Mouse (Mus musculus) midbrain, embryonic 12.5 days (tissue): ENCODE data around the gene Arid2. TPM values are rescaled to one million over a fixed set of nuclear protein-coding genes. Genes with fewer than 3 reads are reported as not detected.

Source experiments
- ATAC-seq: fragments of 200-750 bp; cut with Nextera tagmentation; 2 replicates; pipeline ENCODE4 v1.8.0; 2017; ENCODE audit warnings: low read depth, moderate TSS enrichment, moderate library complexity; ENCODE audit not compliant: low FRiP score
- H3K27ac ChIP-seq: fragments of 300-500 bp; sonication (generic); replicated peaks from 2 replicates; pipeline ENCODE4 v1.5.1; 2016; ENCODE audit warnings: mild to moderate bottlenecking
- H3K27me3 ChIP-seq: fragments of 300-500 bp; sonication (generic); 2 replicates; pipeline ENCODE4 v1.6.1; 2016; ENCODE audit warnings: mild to moderate bottlenecking
- H3K36me3 ChIP-seq: fragments of 300-500 bp; sonication (generic); 2 replicates; pipeline ENCODE4 v1.6.1; 2016
- H3K4me1 ChIP-seq: fragments of 300-500 bp; sonication (generic); 2 replicates; pipeline ENCODE4 v1.6.1; 2016
- H3K4me2 ChIP-seq: fragments of 300-500 bp; sonication (generic); replicated peaks from 2 replicates; pipeline ENCODE4 v1.6.1; 2016; ENCODE audit warnings: mild to moderate bottlenecking, moderate library complexity
- H3K4me3 ChIP-seq: fragments of 300-500 bp; sonication (generic); 2 replicates; pipeline ENCODE4 v1.5.1; 2016; ENCODE audit warnings: mild to moderate bottlenecking
- H3K9ac ChIP-seq: fragments of 300-500 bp; sonication (generic); replicated peaks from 2 replicates; pipeline ENCODE4 v1.6.1; 2016; ENCODE audit warnings: mild to moderate bottlenecking, moderate library complexity
- H3K9me3 ChIP-seq: fragments of 300-500 bp; sonication (generic); 2 replicates; pipeline ENCODE4 v1.6.1; 2016; ENCODE audit warnings: mild to moderate bottlenecking
- WGBS: fragments of 180-500 bp; shearing (Covaris S2); methylation state at CpG from one replicate; pipeline ENCODE4 v1.1.7; 2016; 5-methylcytosine and 5-hydroxymethylcytosine counted together
- polyA plus RNA-seq: library from polyadenylated mRNA; unstranded; fragments of >200 nt; fragmentation: Nextera tagmentation; extraction: Ambion mirVana; gene quantifications from 2 replicates; pipeline ENCODE4 v1.2.1, GENCODE M21; 2016

The Arid2 gene
- polyA plus RNA-seq, 1 experiment from 2014 or later = 35.1 TPM

- H3K9me3 ChIP-seq = no peaks in the 10 kb centered on the region
- no peaks in the 10 kb centered on the region for H3K27me3 ChIP-seq
- peaks cover 8% of the 10 kb centered on the region; the same call in 1 of the 2 replicates for H3K4me1 ChIP-seq
- H3K9ac ChIP-seq = no peak overlapping the region
- 0 out of 2 replicates have a peak, but pooled peaks have one; percentile 23 for ATAC-seq
- no peak overlapping the region for H3K4me2 ChIP-seq
- WGBS = 88% methylated on average over 11 of the region's 11 CpGs
- peaks cover 47% of the 10 kb centered on the region for H3K36me3 ChIP-seq
- no peak overlapping the region for H3K4me3 ChIP-seq
- no peak overlapping the region for H3K27ac ChIP-seq
Measured at GRCm38 (mm10) chr15:96272356-96272755, 15.0 kb upstream of the Arid2 start.

GRCm38 (mm10) chr15:96274341-96274740 is 13.0 kb upstream of the Arid2 start:
- no peaks in the 10 kb centered on the region for H3K27me3 ChIP-seq
- H3K9ac ChIP-seq = no peak overlapping the region
- H3K36me3 ChIP-seq = peaks cover 44% of the 10 kb centered on the region
- H3K4me2 ChIP-seq = no peak overlapping the region
- no peak for ATAC-seq
- H3K4me3 ChIP-seq = no peak overlapping the region
- no peak overlapping the region for H3K27ac ChIP-seq
- peaks cover 8% of the 10 kb centered on the region; the same call in 1 of the 2 replicates for H3K4me1 ChIP-seq
- WGBS = 96% methylated on average over 2 of the region's 2 CpGs
- no peaks in the 10 kb centered on the region for H3K9me3 ChIP-seq

GRCm38 (mm10) chr15:96275198-96275597 is 12.1 kb upstream of the Arid2 start:
- no peaks in the 10 kb centered on the region for H3K9me3 ChIP-seq
- no peak overlapping the region for H3K27ac ChIP-seq
- H3K4me1 ChIP-seq = peaks cover 8% of the 10 kb centered on the region; the same call in 1 of the 2 replicates
- no peak overlapping the region for H3K9ac ChIP-seq
- no peak overlapping the region for H3K4me2 ChIP-seq
- WGBS = 84% methylated on average over 2 of the region's 2 CpGs
- H3K36me3 ChIP-seq = peaks cover 48% of the 10 kb centered on the region
- no peak overlapping the region for H3K4me3 ChIP-seq
- no peaks in the 10 kb centered on the region for H3K27me3 ChIP-seq
- ATAC-seq = no peak

- H3K27me3 ChIP-seq = no peaks in the 10 kb centered on the region
- H3K36me3 ChIP-seq = peaks cover 55% of the 10 kb centered on the region
- H3K4me3 ChIP-seq = no peak overlapping the region
- H3K9ac ChIP-seq = no peak overlapping the region
- no peak for ATAC-seq
- H3K4me1 ChIP-seq = peaks cover 9% of the 10 kb centered on the region; the same call in 1 of the 2 replicates
- H3K9me3 ChIP-seq = no peaks in the 10 kb centered on the region
- H3K27ac ChIP-seq = no peak overlapping the region
- no peak overlapping the region for H3K4me2 ChIP-seq
- 93% methylated on average over 9 of the region's 9 CpGs for WGBS
Measured at GRCm38 (mm10) chr15:96275810-96276493, 11.4 kb upstream of the Arid2 start.

DNA sequence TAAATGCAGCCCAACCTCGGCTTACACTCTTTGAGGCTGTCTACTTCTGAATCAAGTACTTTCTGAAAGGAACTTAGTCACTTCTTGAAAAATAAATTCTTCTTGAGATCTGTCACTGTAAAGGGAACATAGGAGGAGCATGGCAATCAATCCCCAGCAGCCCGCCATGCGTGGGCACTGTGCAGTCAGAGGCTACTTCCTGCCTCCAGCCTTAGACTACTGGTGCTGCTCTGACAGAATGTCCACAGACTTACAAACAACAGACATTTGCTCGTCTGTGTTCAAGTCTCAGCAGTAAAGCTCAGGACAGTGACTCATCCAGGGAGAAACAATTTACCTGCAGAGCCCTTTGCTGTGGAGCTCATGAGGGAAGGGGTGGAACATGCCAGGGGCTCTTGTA is 10.3 kb upstream of the Arid2 start:
- no peak for ATAC-seq
- peaks cover 61% of the 10 kb centered on the region for H3K36me3 ChIP-seq
- no peak overlapping the region for H3K4me2 ChIP-seq
- H3K27me3 ChIP-seq = no peaks in the 10 kb centered on the region
- no peaks in the 10 kb centered on the region for H3K9me3 ChIP-seq
- no peak overlapping the region for H3K9ac ChIP-seq
- 86% methylated on average over 4 of the region's 4 CpGs for WGBS
- H3K27ac ChIP-seq = no peak overlapping the region
- peaks cover 16% of the 10 kb centered on the region for H3K4me1 ChIP-seq
- no peak overlapping the region for H3K4me3 ChIP-seq

- whole genome bisulfite sequencing = 87% methylated on average over 5 of the region's 5 CpGs
Measured at GRCm38 (mm10) chr15:96281236-96281635, 6.1 kb upstream of the Arid2 start.

GRCm38 (mm10) chr15:96283141-96283540 is 4.2 kb upstream of the Arid2 start:
- peak overlapping the region; percentile 94 for H3K4me3 ChIP-seq
- H3K27ac ChIP-seq = no peak overlapping the region
- H3K27me3 ChIP-seq = no peaks in the 10 kb centered on the region
- 67% methylated on average over 8 of the region's 8 CpGs for WGBS
- H3K9me3 ChIP-seq = no peaks in the 10 kb centered on the region
- peak overlapping the region; percentile 82 for H3K4me2 ChIP-seq
- H3K4me1 ChIP-seq = peaks cover 19% of the 10 kb centered on the region
- H3K36me3 ChIP-seq = peaks cover 29% of the 10 kb centered on the region
- no peak for ATAC-seq
- H3K9ac ChIP-seq = no peak overlapping the region

More at GRCm38 (mm10) chr15:96281236-96281635, 6.1 kb upstream of the Arid2 start:
- Histone ChIP-seq H3K4me3 (no peak overlapping the region), H3K4me1 (peaks cover 19% of the 10 kb centered on the region), H3K36me3 (peaks cover 44% of the 10 kb centered on the region), H3K4me2 (no peak overlapping the region), H3K9me3 (no peaks in the 10 kb centered on the region), H3K27me3 (no peaks in the 10 kb centered on the region), H3K9ac (no peak overlapping the region), H3K27ac (no peak overlapping the region)
- no peak for ATAC-seq

- peaks cover 21% of the 10 kb centered on the region for H3K4me1 ChIP-seq
- H3K36me3 ChIP-seq = peaks cover 23% of the 10 kb centered on the region
- H3K9ac ChIP-seq = peak overlapping the region; percentile 100
- ATAC-seq = no peak
- WGBS = 8% methylated on average over 11 of the region's 11 CpGs
- H3K27ac ChIP-seq = peak overlapping the region; percentile 100
- H3K4me3 ChIP-seq = peak overlapping the region; percentile 94
- H3K4me2 ChIP-seq = peak overlapping the region; percentile 82
- H3K9me3 ChIP-seq = no peaks in the 10 kb centered on the region
- no peaks in the 10 kb centered on the region for H3K27me3 ChIP-seq
Measured at GRCm38 (mm10) chr15:96283920-96284431, 3.3 kb upstream of the Arid2 start.

DNA sequence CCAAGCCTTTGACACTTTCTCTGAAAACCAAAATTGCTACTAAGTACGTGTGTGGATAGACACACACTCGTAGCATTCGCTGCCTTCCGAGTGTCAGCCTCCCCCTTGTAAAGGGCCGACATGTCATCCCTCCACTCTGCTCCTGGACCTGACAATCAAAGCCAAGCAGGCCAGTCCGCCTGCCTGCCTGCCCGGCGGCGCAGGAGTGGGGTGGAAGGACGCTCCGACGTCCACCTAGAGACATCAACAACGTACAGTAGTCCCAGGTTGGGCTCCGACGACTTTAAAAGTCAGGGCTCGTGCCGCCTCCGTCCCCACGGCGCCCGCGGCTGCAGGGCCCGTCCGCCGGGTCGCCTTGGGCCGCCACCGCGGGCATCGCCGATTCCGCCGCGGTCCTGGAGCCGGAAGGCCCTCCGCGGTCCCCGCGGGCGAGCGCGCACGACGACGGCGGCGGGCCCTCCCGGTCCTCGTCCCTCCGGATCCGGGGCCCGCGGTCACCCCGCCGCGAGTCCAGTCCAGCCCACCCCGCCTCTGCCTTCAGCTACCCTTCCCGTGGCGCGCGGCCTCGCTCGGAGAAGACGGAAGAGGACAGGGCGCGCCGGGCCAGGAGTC is 2.5 kb upstream of the Arid2 start:
- Histone ChIP-seq H3K4me2 (peak overlapping the region; percentile 82), H3K36me3 (peaks cover 16% of the 10 kb centered on the region), H3K4me1 (peaks cover 25% of the 10 kb centered on the region), H3K9me3 (no peaks in the 10 kb centered on the region), H3K27me3 (no peaks in the 10 kb centered on the region), H3K27ac (peak overlapping the region; percentile 100), H3K4me3 (peak overlapping the region; percentile 94), H3K9ac (peak overlapping the region; percentile 100)
- peak; percentile 53; the same call in 1 of the 2 replicates for ATAC-seq
- WGBS = under 1% methylated on average over 46 of the region's 67 CpGs

DNA sequence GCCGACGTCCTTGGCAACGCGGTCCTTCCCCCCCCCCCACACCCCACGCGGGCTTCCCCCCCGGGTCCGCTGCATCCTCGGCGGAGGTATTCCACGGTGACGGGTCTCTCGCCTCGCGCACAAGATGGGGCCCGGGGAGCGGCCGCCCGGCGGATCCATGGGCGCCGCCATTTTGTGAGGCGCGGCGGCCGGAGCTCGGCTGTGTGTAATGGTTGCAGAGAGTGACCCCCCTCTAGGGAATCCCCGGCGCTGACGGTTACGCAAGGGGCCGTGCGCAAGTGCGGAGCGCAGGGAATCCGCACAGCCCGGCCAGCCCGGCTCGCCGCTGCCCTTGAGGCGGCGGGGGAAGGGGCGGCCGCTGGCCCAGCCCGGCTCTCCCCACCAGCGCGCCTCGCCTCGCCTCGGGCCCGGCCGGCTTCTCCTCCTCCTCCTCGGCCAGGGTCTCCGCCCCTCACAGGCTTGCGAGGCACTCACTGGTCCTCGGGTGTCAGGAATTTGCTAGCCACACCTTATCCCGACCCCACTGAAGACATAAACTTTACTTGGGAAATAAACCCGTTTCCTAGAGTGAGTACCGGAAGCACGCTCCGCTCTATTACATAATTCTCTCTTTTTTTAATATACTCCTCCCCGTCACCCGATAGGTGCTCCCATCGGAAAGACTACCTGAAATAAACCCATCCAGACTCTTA is 1.8 kb upstream of the Arid2 start:
- Histone ChIP-seq H3K36me3 (peaks cover 10% of the 10 kb centered on the region), H3K9me3 (no peaks in the 10 kb centered on the region), H3K27me3 (no peaks in the 10 kb centered on the region), H3K9ac (peak overlapping the region; percentile 100), H3K4me3 (peak overlapping the region; percentile 94), H3K4me1 (peaks cover 28% of the 10 kb centered on the region), H3K27ac (peak overlapping the region; percentile 100), H3K4me2 (peak overlapping the region; percentile 82)
- WGBS = under 1% methylated on average over 38 of the region's 64 CpGs
- ATAC-seq = peak; percentile 90

GRCm38 (mm10) chr15:96286015-96286934 is 1.0 kb upstream of the Arid2 start:
- ATAC-seq = peak; percentile 77
- peak overlapping the region; percentile 82 for H3K4me2 ChIP-seq
- H3K4me1 ChIP-seq = peaks cover 27% of the 10 kb centered on the region
- no peaks in the 10 kb centered on the region for H3K9me3 ChIP-seq
- H3K27me3 ChIP-seq = no peaks in the 10 kb centered on the region
- peak overlapping the region; percentile 94 for H3K4me3 ChIP-seq
- under 1% methylated on average over 68 of the region's 72 CpGs for WGBS
- peaks cover 3% of the 10 kb centered on the region for H3K36me3 ChIP-seq
- peak overlapping the region; percentile 100 for H3K9ac ChIP-seq
- peak overlapping the region; percentile 100 for H3K27ac ChIP-seq
